Mouse (Mus musculus): Measurements from ENCODE around the gene Fgf15.
"Not testable (repeated sequence)": the region's sequence is repeated elsewhere in the genome, so short reads cannot be mapped to it uniquely, and the experiment has no call there.

Fgf15 gene

DNA sequence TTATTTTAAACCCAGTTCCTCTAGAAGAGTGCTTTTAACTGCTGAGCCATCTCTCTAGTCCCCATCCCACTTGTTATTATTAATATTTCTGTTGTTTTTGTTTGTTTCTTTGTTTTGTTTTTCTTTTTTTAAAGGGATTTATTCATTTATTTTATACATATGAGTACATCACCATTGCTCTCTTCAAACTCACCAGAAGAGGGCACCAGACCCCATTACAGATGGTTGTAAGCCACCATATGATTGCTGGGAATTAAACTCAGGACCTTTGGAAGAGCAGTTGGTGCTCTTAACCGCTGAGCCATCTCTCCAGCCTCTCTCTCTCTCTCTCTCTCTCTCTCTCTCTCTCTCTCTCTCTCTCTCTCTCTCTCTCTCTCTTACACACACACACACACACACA, 5.7 kb upstream of the Fgf15 start:
- not testable (repeated sequence) for DNase-seq (ENCODE audit: low spot score)

GRCm38 (mm10) chr7:144891863-144892262, 4.5 kb upstream of the Fgf15 start:
- DNase-seq (ENCODE audit: low spot score), result no peak

GRCm38 (mm10) chr7:144892322-144892721, 4.0 kb upstream of the Fgf15 start:
- no peak for DNase-seq (ENCODE audit: low spot score)

GRCm38 (mm10) chr7:144894191-144894590, 2.1 kb upstream of the Fgf15 start:
- DNase-seq (ENCODE audit: low spot score), result no peak

GRCm38 (mm10) chr7:144894706-144895105, 1.6 kb upstream of the Fgf15 start:
- no peak for DNase-seq (ENCODE audit: low spot score)

DNA sequence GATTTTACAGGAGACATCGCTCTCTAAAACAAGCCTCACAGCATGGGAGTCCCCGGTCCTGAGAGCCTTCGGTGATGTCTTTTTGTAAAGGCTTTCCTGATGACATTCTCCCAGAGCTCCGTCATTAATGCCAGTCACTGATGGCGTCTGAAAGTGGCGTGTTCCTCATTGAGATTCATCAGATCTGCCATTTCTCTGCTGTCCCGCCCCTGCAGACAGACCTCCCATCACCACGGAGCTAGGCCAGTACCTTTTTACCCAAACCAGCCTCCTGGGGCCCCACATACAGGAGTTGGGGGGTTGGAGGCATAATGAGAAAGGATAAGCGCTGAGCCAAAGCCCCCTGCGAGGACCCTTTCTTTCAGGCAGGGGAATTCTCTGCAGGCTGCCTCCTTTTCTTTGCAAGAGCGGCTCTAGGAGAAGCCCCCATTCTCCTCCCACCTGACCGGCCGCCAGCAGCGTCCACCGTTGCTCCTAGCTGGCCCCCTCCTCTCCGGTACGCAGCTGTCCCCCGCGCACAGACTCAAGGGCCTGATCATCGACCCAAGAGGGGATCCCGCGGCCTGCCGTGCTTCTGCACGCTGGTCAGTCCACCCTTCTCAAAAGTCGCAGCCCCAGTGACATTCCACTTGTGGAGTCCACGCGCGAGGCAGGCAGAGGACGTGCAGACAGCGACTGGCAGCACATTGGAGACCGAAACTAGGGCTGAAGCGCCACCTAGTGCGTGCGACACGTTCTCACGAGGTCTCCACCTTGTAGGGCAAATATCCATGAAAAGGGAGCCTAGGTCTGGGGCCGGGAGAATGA, 823 bp upstream of the Fgf15 start:
- peak; percentile 57 for DNase-seq (ENCODE audit: low spot score)

DNA sequence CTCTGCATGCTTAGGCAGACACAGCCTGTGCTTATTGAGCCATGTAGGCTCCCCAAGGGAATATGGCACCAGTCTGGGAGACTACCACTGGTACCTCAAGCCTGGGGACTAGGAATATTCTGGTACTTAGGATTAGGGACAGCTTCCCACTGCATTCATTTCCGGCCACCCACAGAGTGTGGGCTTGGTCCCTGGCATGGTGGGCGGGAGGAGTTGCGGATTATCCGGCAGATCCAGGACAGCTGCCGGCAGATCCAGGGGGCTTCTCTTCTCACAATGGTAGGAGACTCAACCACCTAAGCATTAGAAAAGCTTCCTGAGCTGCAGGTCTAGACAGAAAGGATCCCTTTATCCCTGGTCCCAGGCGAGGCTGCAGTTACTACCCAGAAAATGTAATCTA, 2.2 kb downstream of the Fgf15 start:
- no peak for DNase-seq (ENCODE audit: low spot score)

GRCm38 (mm10) chr7:144905514-144905913, 9.2 kb downstream of the Fgf15 start:
- DNase-seq (ENCODE audit: low spot score), result not testable (repeated sequence)

DNA sequence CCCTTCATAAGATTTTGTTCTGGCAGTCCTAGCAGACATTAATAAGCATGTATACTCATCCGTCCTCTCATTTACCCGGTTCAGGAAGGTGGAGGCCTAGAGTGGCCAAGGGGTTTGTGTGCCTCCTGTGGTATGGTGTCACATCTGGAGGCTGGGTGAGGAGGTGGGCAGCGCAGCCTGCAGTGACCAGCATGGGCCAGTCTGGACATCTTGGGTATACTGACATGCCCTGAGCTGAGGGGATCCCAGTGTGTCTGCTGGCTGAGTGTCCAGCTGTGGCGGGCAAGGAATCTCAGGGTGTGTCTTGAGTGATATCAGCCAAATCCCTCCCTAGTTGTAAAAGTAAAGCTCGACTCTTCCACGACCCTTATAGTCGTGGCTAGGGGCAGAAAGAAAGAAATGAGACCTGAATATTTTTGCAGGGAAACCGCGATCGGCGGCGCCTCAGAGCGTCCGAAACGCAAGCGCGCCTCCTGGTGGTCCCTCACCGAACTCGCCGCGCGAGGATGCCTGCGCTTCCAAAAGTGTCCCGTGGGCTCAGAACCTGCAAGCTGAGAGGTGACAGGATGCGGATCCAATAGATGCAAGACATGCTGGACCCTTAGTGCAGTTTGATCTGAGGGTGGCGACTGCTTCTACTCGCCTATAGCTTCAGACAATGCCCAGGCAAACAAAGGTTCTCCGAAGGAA, 10.5 kb downstream of the Fgf15 start:
- DNase-seq (ENCODE audit: low spot score), result no peak

DNA sequence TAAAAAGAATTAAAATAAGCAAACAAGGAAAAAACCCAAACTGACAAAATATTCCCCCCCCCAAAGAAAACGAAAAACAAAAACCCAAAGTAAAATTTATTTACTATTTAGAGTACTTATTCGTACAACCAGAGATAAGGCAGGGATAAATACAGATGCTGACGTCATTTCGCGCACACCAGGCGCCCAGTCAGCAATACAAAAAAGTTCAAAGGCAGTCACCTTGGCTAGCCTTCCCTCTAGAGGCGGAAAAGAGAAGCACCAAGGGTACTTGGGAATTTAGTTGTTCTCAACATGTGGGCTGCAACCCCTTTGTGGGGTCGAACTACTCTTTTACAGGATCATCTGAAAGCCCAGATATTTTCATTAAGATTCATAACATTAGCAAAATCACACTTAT, 11.5 kb downstream of the Fgf15 start:
- no peak for DNase-seq (ENCODE audit: low spot score)

DNA sequence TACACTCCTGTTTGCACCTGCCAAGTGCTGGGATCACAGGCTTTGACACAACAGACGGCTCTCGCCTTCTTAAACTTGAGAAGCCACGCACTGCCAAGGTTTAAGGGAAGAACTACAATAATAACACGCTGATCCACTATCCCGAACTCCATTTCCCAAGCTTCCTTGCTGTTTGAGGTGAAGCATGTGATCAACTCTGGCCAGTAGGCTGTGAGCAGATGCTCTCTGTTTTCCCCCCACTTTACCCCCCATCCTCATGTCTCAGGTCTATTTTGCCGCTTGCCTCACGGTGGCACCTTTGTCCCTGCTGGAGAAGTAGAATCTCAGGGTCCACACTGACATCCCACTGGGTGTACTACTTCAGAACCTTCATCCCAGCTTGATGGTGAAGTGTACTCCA, 12.4 kb downstream of the Fgf15 start:
- no peak for DNase-seq (ENCODE audit: low spot score)

- no peak for DNase-seq (ENCODE audit: low spot score)
Observed at GRCm38 (mm10) chr7:144911121-144911520, 14.8 kb downstream of the Fgf15 start.

GRCm38 (mm10) chr7:144912897-144913296, 16.6 kb downstream of the Fgf15 start:
- DNase-seq (ENCODE audit: low spot score), result no peak

- DNase-seq (ENCODE audit: low spot score), result peak; percentile 50
Observed at GRCm38 (mm10) chr7:144914296-144914947, 18.1 kb downstream of the Fgf15 start.

GRCm38 (mm10) chr7:144914948-144915750, 18.8 kb downstream of the Fgf15 start, which contains the start of gene LTO1:
Gene LTO1 (plus strand): TSS chr7:144915100.
- DNase-seq (ENCODE audit: low spot score), result peak; percentile 92

- DNase-seq (ENCODE audit: low spot score), result no peak
Observed at GRCm38 (mm10) chr7:144918823-144919222, 22.5 kb downstream of the Fgf15 start.

DNA sequence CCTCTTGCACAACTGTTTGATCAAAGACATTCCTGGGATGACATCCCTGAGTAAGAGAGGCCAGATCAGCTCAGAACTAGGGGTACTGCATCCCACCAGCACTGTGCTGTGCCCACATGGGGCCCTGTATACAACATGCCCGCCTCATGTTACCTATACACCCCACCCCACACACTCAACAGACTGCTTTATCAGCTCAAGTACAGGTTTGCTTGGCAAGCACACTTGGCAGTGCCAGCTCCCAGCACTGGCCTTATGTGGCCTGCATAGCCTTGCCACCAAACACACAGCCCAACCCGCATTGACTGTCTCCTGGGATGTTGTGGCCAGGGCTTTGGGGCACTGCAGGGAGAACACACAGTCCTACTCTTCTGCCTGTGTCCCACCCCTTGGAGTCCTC, 31.3 kb downstream of the Fgf15 start:
- no peak for DNase-seq (ENCODE audit: low spot score)

DNA sequence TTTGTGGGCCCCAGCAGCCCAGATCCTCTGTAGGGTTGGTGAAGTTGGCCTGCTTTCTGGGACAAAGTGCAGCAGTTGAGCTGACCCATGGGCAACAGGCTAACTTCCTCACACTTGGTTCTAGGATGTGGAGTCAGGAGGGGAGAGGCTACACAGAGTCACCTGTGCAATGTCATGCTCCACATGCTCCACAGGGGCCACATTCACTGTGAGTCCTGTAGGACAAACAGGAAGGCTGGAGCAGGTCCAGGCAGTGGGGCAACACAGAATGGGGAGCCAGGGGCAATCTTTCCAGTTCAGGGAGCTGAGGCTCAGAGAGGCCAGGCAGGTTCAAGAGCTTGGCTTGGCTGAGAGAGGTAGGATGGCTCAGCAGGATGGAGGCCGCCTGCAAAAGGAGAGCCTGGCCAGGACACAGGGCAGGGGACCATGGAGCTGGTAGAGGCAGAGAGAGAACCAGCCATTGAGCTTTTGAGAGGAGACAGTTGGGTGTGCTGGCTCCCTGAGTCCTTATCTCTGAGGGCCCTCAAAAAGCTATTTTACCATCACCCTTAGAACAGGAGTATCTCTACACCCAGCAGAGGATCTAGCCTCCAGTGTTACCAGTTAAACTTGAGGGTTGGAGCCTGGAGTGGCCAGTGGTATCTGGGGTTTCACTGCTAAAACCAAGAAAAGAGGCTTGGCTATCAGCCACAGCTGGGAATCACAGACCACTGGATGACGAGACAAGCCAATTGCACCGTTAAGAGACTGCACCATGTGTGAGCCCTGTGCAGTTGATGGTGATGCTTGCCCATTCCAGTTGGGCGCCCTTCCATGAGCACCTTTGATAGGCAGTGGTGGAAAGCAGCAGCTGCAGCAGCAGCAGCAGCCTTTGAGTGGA, 31.9 kb downstream of the Fgf15 start:
- DNase-seq (ENCODE audit: low spot score), result no peak

DNA sequence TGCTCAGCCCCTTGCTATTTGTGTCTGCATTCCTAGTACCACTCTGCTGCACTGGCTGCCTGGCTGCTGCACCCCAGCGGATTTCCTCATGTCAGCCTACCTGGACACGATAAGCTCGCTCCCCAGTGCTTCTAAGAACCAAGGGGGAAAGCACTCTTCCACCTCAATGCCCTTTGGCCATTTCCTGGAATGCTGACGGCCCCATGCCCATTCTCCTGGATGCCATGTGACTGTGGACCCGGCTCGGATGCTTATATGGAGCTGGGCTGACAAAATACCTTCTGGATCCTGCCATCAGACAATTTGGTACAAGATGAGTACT, 32.5 kb downstream of the Fgf15 start:
- DNase-seq (ENCODE audit: low spot score), result no peak

- DNase-seq (ENCODE audit: low spot score), result no peak
Observed at GRCm38 (mm10) chr7:144929506-144929905, 33.2 kb downstream of the Fgf15 start.

- DNase-seq (ENCODE audit: low spot score), result no peak
Observed at GRCm38 (mm10) chr7:144929931-144930330, 33.6 kb downstream of the Fgf15 start.
